ENCODE assay signal across 11 mouse cellular contexts in the genomic region with DNA sequence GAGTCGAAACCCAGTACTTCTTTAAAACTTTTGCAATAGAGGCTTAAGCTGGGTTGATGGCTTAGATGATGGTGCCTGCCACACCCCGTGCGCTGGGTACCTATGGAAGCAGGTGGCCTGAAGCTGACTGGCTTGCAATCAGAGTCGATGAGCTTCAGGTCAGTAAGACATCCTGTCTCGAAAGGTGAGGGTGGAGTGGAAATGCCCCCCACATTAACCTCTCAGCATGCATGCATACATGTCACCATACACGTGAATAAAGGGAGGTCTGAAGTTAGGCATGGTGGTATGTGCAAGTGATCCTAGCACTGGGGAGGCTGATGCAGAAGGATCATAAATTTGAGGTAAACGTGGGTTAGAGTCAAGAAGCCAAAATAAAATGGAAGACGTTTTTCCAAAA. TPM values are rescaled to one million over a fixed set of nuclear protein-coding genes. Genes with fewer than 3 reads are reported as not detected.
DNase-seq lines count a peak whose midpoint lies in the region; ATAC-seq and TF ChIP-seq lines count a peak whose summit lies in the region.
"Had no signal": no experiment of that assay in that cellular context is flagged by ENCODE, and none has a peak within 500 bp of the region (broad histone marks: within the 10 kb centered on the region; RNA-seq: fewer than 3 reads in every experiment).

No protein-coding gene starts in this region.

- H3K4me1 ChIP-seq in heart, embryonic 16.5 days (ENCODE audit: control insufficient read depth, insufficient read depth, low read length) = peaks cover 30% of the 10 kb centered on the region
- peaks cover 63% of the 10 kb centered on the region for H3K4me1 ChIP-seq in G1E (ENCODE audit: insufficient read depth, low read depth, low read length)
- H3K4me1 ChIP-seq in forebrain, postnatal 0 days (ENCODE audit: insufficient read depth) = peaks cover 34% of the 10 kb centered on the region
- peaks cover 21% of the 10 kb centered on the region for H3K4me1 ChIP-seq in liver, postnatal 0 days (ENCODE audit: insufficient read depth)
- H3K4me1 ChIP-seq in thymus, adult 2 months (replicated peaks; ENCODE audit: control insufficient read depth, insufficient read depth, low read length) = peaks cover 15% of the 10 kb centered on the region

- no peaks in the 10 kb centered on the region for H3K9me3 ChIP-seq in heart, embryonic 16.5 days (replicated peaks; ENCODE audit: control insufficient read depth, low read length)
- H3K9me3 ChIP-seq in G1E (replicated peaks) = no peaks in the 10 kb centered on the region
- no peaks in the 10 kb centered on the region for H3K9me3 ChIP-seq in forebrain, postnatal 0 days (ENCODE audit: low read length)
- H3K9me3 ChIP-seq in liver, postnatal 0 days (ENCODE audit: low read length) = no peaks in the 10 kb centered on the region

- TF ChIP-seq POLR2A in thymus, adult 2 months (IDR thresholded peaks at IDR 0.05; ENCODE audit: control insufficient read depth, extremely low read depth, insufficient read depth, low read length, poor library complexity) = no peak

- no peak for ATAC-seq in heart, embryonic 16.5 days (replicated peaks; ENCODE audit: extremely low read depth, insufficient read depth, low FRiP score)
- no peak for ATAC-seq in G1E (ENCODE audit: extremely low read depth, insufficient number of reproducible peaks, low FRiP score, poor library complexity, severe bottlenecking)
- ATAC-seq in forebrain, postnatal 0 days = no peak
- ATAC-seq in liver, postnatal 0 days = no peak
- ATAC-seq: Patski had no signal

- peaks cover 26% of the 10 kb centered on the region for H3K36me3 ChIP-seq in heart, embryonic 16.5 days (ENCODE audit: control insufficient read depth, insufficient read depth)
- H3K36me3 ChIP-seq in G1E (replicated peaks) = peaks cover 49% of the 10 kb centered on the region
- H3K36me3 ChIP-seq in forebrain, postnatal 0 days (ENCODE audit: insufficient read depth) = peaks cover 32% of the 10 kb centered on the region
- peaks cover 30% of the 10 kb centered on the region for H3K36me3 ChIP-seq in liver, postnatal 0 days (replicated peaks; ENCODE audit: insufficient read depth, low read length)
- H3K36me3 ChIP-seq in thymus, adult 2 months (ENCODE audit: control insufficient read depth, insufficient read depth, low read length) = peaks cover 18% of the 10 kb centered on the region

- peak overlapping the region; percentile 95 for H3K4me2 ChIP-seq in heart, embryonic 16.5 days (ENCODE audit: low read depth, low read length)
- H3K4me2 ChIP-seq in forebrain, postnatal 0 days (ENCODE audit: low read depth) = peak overlapping the region; percentile 81
- H3K4me2 ChIP-seq in liver, postnatal 0 days (ENCODE audit: low read depth, low read length) = peak overlapping the region; percentile 85

- TF ChIP-seq CTCF in G1E (IDR thresholded peaks at IDR 0.05; ENCODE audit: low read depth, low read length) = no peak
- no peak for TF ChIP-seq CTCF in forebrain, postnatal 0 days (IDR thresholded peaks at IDR 0.05; ENCODE audit: low read depth)
- no peak for TF ChIP-seq CTCF in liver, postnatal 0 days (IDR thresholded peaks at IDR 0.05; ENCODE audit: low read depth)
- no peak for TF ChIP-seq CTCF in thymus, adult 2 months (IDR thresholded peaks at IDR 0.05; ENCODE audit: borderline replicate concordance, control insufficient read depth, extremely low read depth, insufficient read depth, low read length, poor library complexity)

- no peak for TF ChIP-seq EP300 in liver, postnatal 0 days (IDR thresholded peaks at IDR 0.05; ENCODE audit: low read depth)

- no peak overlapping the region for H3K27ac ChIP-seq in heart, embryonic 16.5 days (ENCODE audit: low read length)
- H3K27ac ChIP-seq in forebrain, postnatal 0 days (ENCODE audit: low read depth, low read length) = no peak overlapping the region
- H3K27ac ChIP-seq in liver, postnatal 0 days (ENCODE audit: low read depth) = no peak overlapping the region
- H3K27ac ChIP-seq in thymus, adult 2 months (ENCODE audit: control insufficient read depth, insufficient read depth, low read length) = no peak overlapping the region

- 85% methylated on average over 8 of the region's 8 CpGs for WGBS in heart, embryonic 16.5 days
- WGBS in forebrain, postnatal 0 days = 84% methylated on average over 8 of the region's 8 CpGs
- WGBS in liver, postnatal 0 days (ENCODE audit: insufficient replicate concordance) = 78% methylated on average over 8 of the region's 8 CpGs
- 88% methylated on average over 8 of the region's 8 CpGs for WGBS in thymus, adult 2 months

- H3K4me3 ChIP-seq in heart, embryonic 16.5 days (ENCODE audit: low read length) = peak overlapping the region; percentile 83; the same call in 1 of the 2 replicates
- peak overlapping the region; percentile 87 for H3K4me3 ChIP-seq in G1E (ENCODE audit: low read depth, low read length)
- H3K4me3 ChIP-seq in forebrain, postnatal 0 days (ENCODE audit: low read depth, low read length) = no peak overlapping the region
- peak overlapping the region; percentile 87; the same call in 1 of the 2 replicates for H3K4me3 ChIP-seq in liver, postnatal 0 days (ENCODE audit: low read depth, low read length)
- no peak overlapping the region for H3K4me3 ChIP-seq in thymus, adult 2 months (ENCODE audit: control insufficient read depth, insufficient read depth, low read length)

- no peak for DNase-seq in heart, adult 8-10 months (ENCODE audit: low spot score)
- no peak for DNase-seq in G1E (ENCODE audit: low spot score)
- no peak for DNase-seq in forebrain, postnatal 0 days
- DNase-seq in liver, postnatal 0 days = no peak
- no peak for DNase-seq in right cerebral cortex, postnatal 4 days
- no peak for DNase-seq in thymus, adult 2 months
- no peak for DNase-seq in frontal cortex, postnatal 14 days (ENCODE audit: low spot score in 2 of 2)
- DNase-seq: lung, postnatal 14 days had no signal

- peak overlapping the region; percentile 48; the same call in 1 of the 2 replicates for H3K9ac ChIP-seq in heart, embryonic 16.5 days (ENCODE audit: low read length)
- H3K9ac ChIP-seq in forebrain, postnatal 0 days = peak overlapping the region; percentile 96; the same call in 1 of the 2 replicates
- H3K9ac ChIP-seq in liver, postnatal 0 days (replicated peaks) = peak overlapping the region; percentile 38

- no peaks in the 10 kb centered on the region for H3K27me3 ChIP-seq in heart, embryonic 16.5 days (ENCODE audit: control insufficient read depth, insufficient read depth, low read length)
- peaks cover 15% of the 10 kb centered on the region for H3K27me3 ChIP-seq in G1E (ENCODE audit: insufficient read depth, low read length)
- H3K27me3 ChIP-seq in forebrain, postnatal 0 days (ENCODE audit: insufficient read depth, low read length) = no peaks in the 10 kb centered on the region
- H3K27me3 ChIP-seq in liver, postnatal 0 days (ENCODE audit: insufficient read depth, low read length) = peaks cover 15% of the 10 kb centered on the region; the same call in 1 of the 2 replicates
- H3K27me3 ChIP-seq in thymus, adult 2 months (ENCODE audit: control insufficient read depth, insufficient read depth, low read length) = peaks cover 12% of the 10 kb centered on the region
- H3K27me3 ChIP-seq: Patski had no signal

RNA-seq across cellular contexts. Expression of a gene that starts 2.6 kb away (rescaled TPM):
- 62.2 and 66.0 TPM in 2 replicates for polyA plus RNA-seq in heart, embryonic 16.5 days (2015; fragmentation: Nextera tagmentation; extraction: Ambion mirVana)
- total RNA-seq in heart, adult 8-10 months (2022) = 10 to 100 TPM; 21.1 to 79.9 (median 33.0) TPM
- total RNA-seq in G1E (2014; fragmentation: Nextera tagmentation) (274 and 321 TPM in 2 replicates), G1E (2017) (77.5 and 80.3 TPM in 2 replicates)
- polyA plus RNA-seq in G1E (2012) = 130 and 167 TPM in 2 replicates
- total RNA-seq in forebrain, postnatal 0 days (2014; rRNA removed) = 75.2 and 170 TPM in 2 replicates
- 63.5 and 75.3 TPM in 2 replicates for polyA plus RNA-seq in forebrain, postnatal 0 days (2015; fragmentation: Nextera tagmentation; extraction: Ambion mirVana)
- polyA plus RNA-seq in liver, postnatal 0 days (2015; fragmentation: Nextera tagmentation; extraction: Ambion mirVana) = 49.2 and 53.0 TPM in 2 replicates
- polyA plus RNA-seq in thymus, adult 2 months (2012; rRNA removed) = 378 and 434 TPM in 2 replicates

RNA-seq across cellular contexts. Expression of a gene that starts 44.3 kb away (rescaled TPM):
- polyA plus RNA-seq in heart, embryonic 16.5 days (2015; fragmentation: Nextera tagmentation; extraction: Ambion mirVana) = 27.7 and 31.3 TPM in 2 replicates
- total RNA-seq in heart, adult 8-10 months (2022) = 10 to 100 TPM; 46.6 to 54.0 (median 52.1) TPM
- total RNA-seq in G1E (2014; fragmentation: Nextera tagmentation) = 188 and 200 TPM in 2 replicates
- 19.4 and 29.3 TPM in 2 replicates for total RNA-seq in G1E (2017)
- 13.6 and 14.6 TPM in 2 replicates for polyA plus RNA-seq in G1E (2012)
- 9.9 and 13.2 TPM in 2 replicates for total RNA-seq in forebrain, postnatal 0 days (2014; rRNA removed)
- 8.4 and 10.2 TPM in 2 replicates for polyA plus RNA-seq in forebrain, postnatal 0 days (2015; fragmentation: Nextera tagmentation; extraction: Ambion mirVana)
- 7.7 and 8.1 TPM in 2 replicates for polyA plus RNA-seq in liver, postnatal 0 days (2015; fragmentation: Nextera tagmentation; extraction: Ambion mirVana)
- 129 and 140 TPM in 2 replicates for polyA plus RNA-seq in thymus, adult 2 months (2012; rRNA removed)

RNA-seq across cellular contexts. Expression of a gene that starts 44.7 kb away (rescaled TPM):
- polyA plus RNA-seq in heart, embryonic 16.5 days (2015; fragmentation: Nextera tagmentation; extraction: Ambion mirVana) = not detected in 2 replicates
- 1 to 10 TPM in 1 of 4 experiments, not detected in 3; 1.4 TPM for total RNA-seq in heart, adult 8-10 months (2022)
- not detected in 2 replicates for total RNA-seq in G1E (2014; fragmentation: Nextera tagmentation)
- not detected in 2 replicates for total RNA-seq in G1E (2017)
- polyA plus RNA-seq in G1E (2012) = 0.04 TPM in 1 of 2 replicates, not detected in the other
- not detected in 2 replicates for total RNA-seq in forebrain, postnatal 0 days (2014; rRNA removed)
- 0.74 TPM in 1 of 2 replicates, not detected in the other for polyA plus RNA-seq in forebrain, postnatal 0 days (2015; fragmentation: Nextera tagmentation; extraction: Ambion mirVana)
- not detected in 2 replicates for polyA plus RNA-seq in liver, postnatal 0 days (2015; fragmentation: Nextera tagmentation; extraction: Ambion mirVana)
- not detected in 2 replicates for polyA plus RNA-seq in thymus, adult 2 months (2012; rRNA removed)
- polyA plus RNA-seq: Patski; spleen, adult 2 months had no signal

RNA-seq across cellular contexts. Expression of a gene that starts 52.4 kb away (rescaled TPM):
- polyA plus RNA-seq in heart, embryonic 16.5 days (2015; fragmentation: Nextera tagmentation; extraction: Ambion mirVana) = 84.4 and 85.7 TPM in 2 replicates
- 100 to 1,000 TPM; 117 to 143 (median 127) TPM for total RNA-seq in heart, adult 8-10 months (2022)
- 41.0 and 46.7 TPM in 2 replicates for total RNA-seq in G1E (2014; fragmentation: Nextera tagmentation)
- 12.3 and 14.5 TPM in 2 replicates for total RNA-seq in G1E (2017)
- polyA plus RNA-seq in G1E (2012) = 14.4 and 15.2 TPM in 2 replicates
- 42.6 and 47.1 TPM in 2 replicates for total RNA-seq in forebrain, postnatal 0 days (2014; rRNA removed)
- 33.5 and 36.9 TPM in 2 replicates for polyA plus RNA-seq in forebrain, postnatal 0 days (2015; fragmentation: Nextera tagmentation; extraction: Ambion mirVana)
- 11.1 and 14.0 TPM in 2 replicates for polyA plus RNA-seq in liver, postnatal 0 days (2015; fragmentation: Nextera tagmentation; extraction: Ambion mirVana)
- 74.7 and 77.5 TPM in 2 replicates for polyA plus RNA-seq in thymus, adult 2 months (2012; rRNA removed)

Comparison
In these comparisons a context has a peak if more than half of its experiments do, and no peak if none do; other contexts are left out.
1. H3K4me3 ChIP-seq: peak in heart, embryonic 16.5 days (single experiment), G1E (single experiment) and liver, postnatal 0 days (single experiment); none in forebrain, postnatal 0 days (single experiment) and thymus, adult 2 months (single experiment).
2. H3K9ac ChIP-seq: peak in every context shown above with its lines; median percentile 96 in forebrain, postnatal 0 days; 48 in heart, embryonic 16.5 days; 38 in liver, postnatal 0 days.
3. Peak in every context shown above with its lines, with median percentiles within 50 percentile points of each other: H3K4me2 ChIP-seq.